Mouse (Mus musculus) intestine, embryonic 14.5 days (tissue): Measurements from ENCODE around the gene Rnf207. TPM values are rescaled to one million over a fixed set of nuclear protein-coding genes. Genes with fewer than 3 reads are reported as not detected.

Experiments used
- ATAC-seq: fragments of 200-750 bp; cut with Nextera tagmentation; replicated peaks from 2 replicates; pipeline ENCODE4 v1.8.0; 2017; ENCODE audit warnings: low read depth, moderate number of reproducible peaks, moderate TSS enrichment, moderate library complexity; ENCODE audit not compliant: low FRiP score, low TSS enrichment
- DNase-seq: peaks from one replicate; pipeline ENCODE4 v3.0.0-alpha.2; 2018; ENCODE audit warnings: low spot score
- H3K27ac ChIP-seq: fragments of 300-500 bp; sonication (generic); 2 replicates; pipeline ENCODE4 v1.5.1; 2014; ENCODE audit warnings: low read depth, mild to moderate bottlenecking, control low read depth
- H3K27me3 ChIP-seq: fragments of 300-500 bp; sonication (generic); replicated peaks from 2 replicates; pipeline ENCODE4 v1.6.1; 2014; ENCODE audit warnings: low read length, control low read depth; ENCODE audit not compliant: control insufficient read depth, insufficient read depth
- H3K36me3 ChIP-seq: fragments of 300-500 bp; sonication (generic); 2 replicates; pipeline ENCODE4 v1.6.1; 2014; ENCODE audit warnings: low read length, control low read depth; ENCODE audit not compliant: control insufficient read depth, insufficient read depth
- H3K4me1 ChIP-seq: fragments of 300-500 bp; sonication (generic); replicated peaks from 2 replicates; pipeline ENCODE4 v1.6.1; 2014; ENCODE audit warnings: low read length, control low read depth, mixed read lengths; ENCODE audit not compliant: control insufficient read depth, insufficient read depth
- H3K4me2 ChIP-seq: fragments of 300-500 bp; sonication (generic); 2 replicates; pipeline ENCODE4 v1.6.1; 2014; ENCODE audit warnings: low read length
- H3K4me3 ChIP-seq: fragments of 300-500 bp; sonication (generic); 2 replicates; pipeline ENCODE4 v1.5.1; 2014; ENCODE audit warnings: low read depth, low read length, control low read depth, mixed read lengths
- H3K9ac ChIP-seq: fragments of 300-500 bp; sonication (generic); 2 replicates; pipeline ENCODE4 v1.6.1; 2014; ENCODE audit warnings: mild to moderate bottlenecking, low read length
- H3K9me3 ChIP-seq: fragments of 300-500 bp; sonication (generic); 2 replicates; pipeline ENCODE4 v1.6.1; 2016; ENCODE audit warnings: low read length, control low read depth; ENCODE audit not compliant: control insufficient read depth
- WGBS: fragments of 180-500 bp; shearing (Covaris S2); extraction: QIAGEN DNeasy Blood & Tissue Kit; methylation state at CpG from one replicate; pipeline ENCODE4 v1.1.7; 2014; 5-methylcytosine and 5-hydroxymethylcytosine counted together
- polyA plus RNA-seq: library from polyadenylated mRNA; unstranded; fragments of >200 nt; fragmentation: Nextera tagmentation; extraction: Ambion mirVana; gene quantifications from 2 replicates; pipeline ENCODE4 v1.2.1, GENCODE M21; 2014

The Rnf207 gene
- polyA plus RNA-seq, 1 experiment from 2014 or later: 1.8 TPM

DNA sequence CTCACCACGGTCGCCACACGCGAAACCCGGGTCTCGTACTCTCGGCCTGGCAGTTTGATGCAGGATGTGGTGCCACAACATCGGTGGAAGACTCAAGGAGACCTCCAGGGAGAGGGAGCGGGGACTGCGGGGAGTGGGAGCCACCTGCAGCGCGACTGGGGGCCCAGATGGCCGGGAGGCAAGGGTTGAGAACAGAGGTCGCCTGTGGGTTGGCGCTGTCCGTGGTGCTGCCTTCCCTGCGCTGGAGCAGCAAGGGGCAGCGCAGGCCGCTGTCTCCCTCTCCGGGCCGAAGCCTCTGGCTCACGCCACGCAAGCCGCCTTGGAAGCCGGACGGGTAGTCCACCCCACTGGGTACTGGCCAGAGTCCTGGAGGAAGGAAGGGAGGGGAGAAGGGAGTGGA lies 31.9 kb downstream of the Rnf207 start:
- no peaks in the 10 kb centered on the region for H3K36me3 ChIP-seq
- no peaks in the 10 kb centered on the region for H3K9me3 ChIP-seq
- peak; percentile 86 for DNase-seq
- peaks cover 11% of the 10 kb centered on the region; the same call in 1 of the 2 replicates for H3K4me1 ChIP-seq
- H3K9ac ChIP-seq: no peak overlapping the region
- no peak overlapping the region for H3K27ac ChIP-seq
- H3K27me3 ChIP-seq: peaks cover 91% of the 10 kb centered on the region
- 8% methylated on average over 26 of the region's 26 CpGs for WGBS
- no peak for ATAC-seq
- H3K4me2 ChIP-seq: no peak overlapping the region
- H3K4me3 ChIP-seq: no peak overlapping the region

DNA sequence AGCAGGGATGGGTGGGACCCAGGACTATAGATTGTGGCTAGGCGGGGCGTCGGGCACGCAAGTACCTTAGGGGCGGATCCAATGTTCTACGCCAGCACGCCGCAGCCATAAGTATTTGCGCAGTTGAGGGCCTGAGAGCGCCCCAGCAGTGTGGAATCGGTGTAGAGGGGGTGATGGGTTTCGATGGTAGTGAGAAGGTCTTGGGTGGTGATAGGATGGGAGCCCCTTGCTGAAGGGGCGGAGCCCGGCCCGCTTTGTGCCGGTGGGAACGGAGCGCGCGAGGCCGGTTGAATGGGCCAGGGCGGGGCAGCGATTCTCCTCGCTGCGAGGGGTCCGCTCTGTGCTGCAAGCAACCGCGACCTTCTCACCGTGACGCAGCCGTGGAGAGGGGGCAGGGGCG lies 32.6 kb downstream of the Rnf207 start:
- H3K4me1 ChIP-seq: peaks cover 11% of the 10 kb centered on the region; the same call in 1 of the 2 replicates
- H3K27me3 ChIP-seq: peaks cover 91% of the 10 kb centered on the region
- H3K27ac ChIP-seq: no peak overlapping the region
- H3K36me3 ChIP-seq: no peaks in the 10 kb centered on the region
- 2% methylated on average over 32 of the region's 32 CpGs for WGBS
- no peak for ATAC-seq
- H3K9me3 ChIP-seq: no peaks in the 10 kb centered on the region
- DNase-seq: no peak
- no peak overlapping the region for H3K9ac ChIP-seq
- no peak overlapping the region for H3K4me3 ChIP-seq
- H3K4me2 ChIP-seq: peak overlapping the region; percentile 20; the same call in 1 of the 2 replicates

DNA sequence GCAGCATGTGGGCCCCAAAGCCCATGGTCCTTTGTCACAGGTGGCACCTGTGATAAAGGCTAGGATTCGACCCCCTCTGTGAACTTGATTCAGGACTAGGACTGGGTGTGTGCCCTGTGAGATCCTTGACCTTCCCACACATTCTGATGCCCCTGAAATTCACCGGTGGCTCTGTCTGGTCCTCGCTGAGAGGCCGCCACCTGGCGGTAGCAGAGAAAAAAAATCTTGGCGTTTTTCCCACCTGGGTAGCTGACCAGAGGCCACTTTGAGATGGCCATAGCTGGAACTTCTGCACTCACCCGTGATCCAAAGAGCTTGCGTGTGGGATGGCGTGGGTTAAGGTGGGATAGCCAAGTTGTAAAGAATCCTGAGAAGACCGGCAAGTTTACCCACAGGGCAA lies 33.3 kb downstream of the Rnf207 start:
- WGBS: 3% methylated on average over 10 of the region's 10 CpGs
- Histone ChIP-seq H3K36me3 (0 out of 2 replicates have a peak, but pooled peaks cover 4% of the 10 kb centered on the region), H3K4me1 (peaks cover 8% of the 10 kb centered on the region; the same call in 1 of the 2 replicates), H3K27me3 (peaks cover 90% of the 10 kb centered on the region), H3K4me2 (no peak overlapping the region), H3K9ac (no peak overlapping the region), H3K4me3 (no peak overlapping the region), H3K9me3 (no peaks in the 10 kb centered on the region), H3K27ac (no peak overlapping the region)
- DNase-seq: no peak
- no peak for ATAC-seq

DNA sequence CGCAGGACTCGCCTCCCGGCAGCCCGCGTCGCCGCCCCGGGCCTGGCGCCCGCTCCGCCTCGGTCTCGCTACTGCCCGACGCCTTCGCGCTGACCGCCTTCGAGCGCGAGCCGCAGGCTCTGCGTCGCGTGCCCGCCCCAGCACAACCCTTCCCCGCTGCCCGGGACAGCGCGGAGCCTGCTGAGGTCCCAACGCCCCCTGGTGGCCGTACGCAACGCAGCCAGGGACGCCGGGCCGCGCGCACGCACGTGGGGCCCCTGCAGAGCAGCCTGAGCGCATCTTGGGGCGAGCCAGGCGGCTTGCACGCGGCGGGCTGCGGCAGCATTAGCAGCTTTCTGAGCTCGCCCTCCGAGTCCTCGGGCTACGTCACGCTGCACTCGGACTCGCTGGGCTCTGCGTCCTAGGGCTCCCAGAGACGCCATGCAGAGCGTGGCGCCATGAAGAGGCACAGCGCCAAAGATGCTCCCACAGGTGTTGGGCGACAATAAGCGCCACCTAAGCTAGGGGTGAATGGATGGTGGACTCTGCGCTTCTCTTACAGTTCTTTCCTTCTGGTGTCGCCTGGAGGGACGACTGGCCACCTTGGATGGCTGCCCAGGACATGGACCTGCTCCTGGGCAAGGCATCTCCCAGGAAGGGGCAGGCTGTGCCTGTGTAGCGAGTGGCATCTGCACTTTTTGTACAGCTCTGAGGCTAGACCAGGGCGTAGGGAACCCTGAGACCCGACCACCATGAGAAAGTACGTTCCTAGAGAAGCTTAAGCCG lies 35.4 kb downstream of the Rnf207 start:
- Histone ChIP-seq H3K4me1 (0 out of 2 replicates have a peak, but pooled peaks cover 3% of the 10 kb centered on the region), H3K9me3 (no peaks in the 10 kb centered on the region), H3K4me2 (peak overlapping the region; percentile 48), H3K4me3 (peak overlapping the region; percentile 12), H3K36me3 (0 out of 2 replicates have a peak, but pooled peaks cover 5% of the 10 kb centered on the region), H3K27me3 (peaks cover 75% of the 10 kb centered on the region), H3K9ac (no peak overlapping the region), H3K27ac (no peak overlapping the region)
- ATAC-seq (peak; percentile 70), DNase-seq (peak; percentile 93)
- 4% methylated on average over 70 of the region's 70 CpGs for WGBS

DNA sequence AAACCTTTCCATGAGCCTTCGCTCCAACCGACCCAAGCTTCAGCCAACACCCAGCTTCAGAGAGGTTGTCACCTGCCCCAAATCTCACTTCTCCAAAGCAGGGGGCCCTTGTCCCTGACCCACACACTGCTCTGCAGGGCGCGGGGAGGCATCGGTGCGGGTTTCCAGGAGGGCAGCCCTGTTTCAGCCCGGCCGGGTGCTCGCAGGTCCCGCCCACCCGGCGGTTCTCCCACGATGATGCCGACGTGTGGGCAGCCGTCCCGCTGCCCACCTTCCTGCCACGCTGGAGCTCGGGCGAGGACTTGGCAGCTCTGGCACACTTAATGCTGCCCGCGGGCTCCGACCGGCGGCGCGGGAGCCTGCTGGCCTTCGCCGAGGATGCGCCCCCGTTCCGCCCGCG lies 36.1 kb downstream of the Rnf207 start:
- no peak for DNase-seq
- H3K27me3 ChIP-seq: peaks cover 69% of the 10 kb centered on the region
- no peaks in the 10 kb centered on the region for H3K9me3 ChIP-seq
- H3K4me1 ChIP-seq: 0 out of 2 replicates have a peak, but pooled peaks cover 3% of the 10 kb centered on the region
- H3K9ac ChIP-seq: no peak overlapping the region
- H3K4me2 ChIP-seq: peak overlapping the region; percentile 48
- no peak overlapping the region for H3K27ac ChIP-seq
- H3K36me3 ChIP-seq: 0 out of 2 replicates have a peak, but pooled peaks cover 5% of the 10 kb centered on the region
- no peak for ATAC-seq
- 18% methylated on average over 34 of the region's 34 CpGs for WGBS
- H3K4me3 ChIP-seq: peak overlapping the region; percentile 12

DNA sequence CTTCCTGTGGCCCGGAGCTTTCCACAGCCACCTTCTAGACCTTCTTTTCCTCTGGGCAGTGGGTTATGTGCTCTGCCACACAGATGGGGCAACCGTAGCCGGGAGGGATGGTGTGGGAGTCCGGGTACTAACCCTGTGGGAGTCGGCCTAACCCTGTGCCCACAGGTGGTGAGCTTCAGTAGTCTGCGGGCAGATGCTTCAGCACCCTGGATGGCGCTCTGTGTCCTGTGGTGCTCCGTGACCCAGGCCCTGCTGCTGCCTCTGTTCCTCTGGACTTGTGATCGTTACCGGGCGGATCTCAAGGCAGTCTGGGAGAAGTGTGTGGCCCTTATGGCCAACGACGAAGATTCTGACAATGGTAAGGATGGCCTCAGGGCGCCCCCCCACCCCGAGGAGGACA lies 37.2 kb downstream of the Rnf207 start:
- H3K4me3 ChIP-seq: no peak overlapping the region
- ATAC-seq: no peak
- no peak overlapping the region for H3K9ac ChIP-seq
- no peak overlapping the region for H3K4me2 ChIP-seq
- 52% methylated on average over 15 of the region's 15 CpGs for WGBS
- no peak for DNase-seq
- no peak overlapping the region for H3K27ac ChIP-seq
- H3K36me3 ChIP-seq: 0 out of 2 replicates have a peak, but pooled peaks cover 5% of the 10 kb centered on the region
- H3K27me3 ChIP-seq: peaks cover 58% of the 10 kb centered on the region
- 0 out of 2 replicates have a peak, but pooled peaks cover 3% of the 10 kb centered on the region for H3K4me1 ChIP-seq
- no peaks in the 10 kb centered on the region for H3K9me3 ChIP-seq

DNA sequence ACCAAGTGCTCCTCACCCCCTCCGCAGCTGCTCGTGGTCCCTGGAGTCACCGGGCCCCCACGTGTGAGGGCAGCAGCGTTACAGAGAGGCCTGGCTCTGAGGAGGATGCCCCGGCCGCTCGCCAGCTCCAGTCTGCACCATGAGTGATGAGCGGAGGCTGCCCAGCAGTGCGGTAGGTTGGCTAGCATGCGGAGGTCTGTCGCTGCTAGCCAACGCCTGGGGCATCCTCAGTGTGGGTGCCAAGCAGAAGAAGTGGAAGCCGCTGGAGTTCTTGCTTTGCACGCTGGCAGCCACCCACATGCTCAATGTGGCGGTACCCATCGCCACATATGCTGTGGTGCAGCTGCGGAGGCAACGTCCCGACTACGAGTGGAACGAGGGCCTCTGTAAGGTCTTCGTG lies 39.8 kb downstream of the Rnf207 start:
- Histone ChIP-seq H3K27ac (no peak overlapping the region), H3K9ac (no peak overlapping the region), H3K27me3 (peaks cover 43% of the 10 kb centered on the region), H3K4me1 (peaks cover 13% of the 10 kb centered on the region), H3K36me3 (0 out of 2 replicates have a peak, but pooled peaks cover 5% of the 10 kb centered on the region), H3K9me3 (no peaks in the 10 kb centered on the region), H3K4me2 (no peak overlapping the region), H3K4me3 (no peak overlapping the region)
- DNase-seq (no peak), ATAC-seq (no peak)
- WGBS: 88% methylated on average over 23 of the region's 23 CpGs

DNA sequence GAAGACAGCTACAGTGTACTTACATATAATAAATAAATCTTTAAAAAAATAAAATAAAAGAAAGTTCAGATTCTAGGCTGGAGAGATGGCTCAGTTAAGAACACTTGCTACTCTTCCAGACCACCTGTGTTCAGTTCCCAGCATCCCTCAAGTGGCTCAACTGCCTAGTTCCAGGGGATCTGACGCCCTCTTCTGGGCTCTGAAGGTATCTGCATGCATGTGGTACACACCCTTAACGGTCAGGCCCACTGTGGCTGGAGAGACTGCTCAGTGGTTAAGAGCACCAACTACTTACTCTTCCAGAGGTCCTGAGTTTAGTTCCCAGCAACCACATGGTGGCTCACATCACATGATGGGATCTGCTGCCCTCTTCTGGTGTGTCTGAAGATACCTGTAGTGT lies 40.9 kb downstream of the Rnf207 start:
- Histone ChIP-seq H3K36me3 (0 out of 2 replicates have a peak, but pooled peaks cover 5% of the 10 kb centered on the region), H3K9ac (no peak overlapping the region), H3K4me3 (no peak overlapping the region), H3K9me3 (no peaks in the 10 kb centered on the region), H3K27me3 (peaks cover 34% of the 10 kb centered on the region), H3K4me1 (peaks cover 21% of the 10 kb centered on the region), H3K4me2 (no peak overlapping the region), H3K27ac (no peak overlapping the region)
- DNase-seq (no peak), ATAC-seq (no peak)
- 75% methylated on average over 2 of the region's 2 CpGs for WGBS
